Mouse (Mus musculus): ENCODE measurements around the gene Cdh23.

The Cdh23 gene

GRCm38 (mm10) chr10:60626086-60626485 is 70.2 kb downstream of the Cdh23 start:
- DNase-seq: no peak

- no peak for DNase-seq
Observed at GRCm38 (mm10) chr10:60625511-60625910, 70.8 kb downstream of the Cdh23 start.

- DNase-seq: no peak
Observed at GRCm38 (mm10) chr10:60624945-60625344, 71.3 kb downstream of the Cdh23 start.

- peak; percentile 8 to 29 for DNase-seq
Observed at GRCm38 (mm10) chr10:60624217-60624708, 72.0 kb downstream of the Cdh23 start.

- peak; percentile 14 to 43 for DNase-seq
Observed at GRCm38 (mm10) chr10:60622836-60623235, 73.5 kb downstream of the Cdh23 start.

- no peak for DNase-seq
Observed at GRCm38 (mm10) chr10:60621470-60622170, 74.7 kb downstream of the Cdh23 start.

- DNase-seq: no peak
Observed at GRCm38 (mm10) chr10:60615898-60616297, 80.4 kb downstream of the Cdh23 start.

- peak; percentile 14 to 26 for DNase-seq
Observed at GRCm38 (mm10) chr10:60612893-60613292, 83.4 kb downstream of the Cdh23 start.

GRCm38 (mm10) chr10:60607166-60607565 is 89.1 kb downstream of the Cdh23 start:
- DNase-seq: no peak

GRCm38 (mm10) chr10:60606661-60607060 is 89.6 kb downstream of the Cdh23 start:
- no peak for DNase-seq

- DNase-seq: no peak
Observed at GRCm38 (mm10) chr10:60602235-60602634, 94.1 kb downstream of the Cdh23 start.

- peak in 1 of 2 experiments; percentile 15 for DNase-seq
Observed at GRCm38 (mm10) chr10:60595166-60595565, 101.1 kb downstream of the Cdh23 start.

- peak; percentile 22 to 47 for DNase-seq
Observed at GRCm38 (mm10) chr10:60592881-60593575, 103.3 kb downstream of the Cdh23 start.

- DNase-seq: no peak
Observed at GRCm38 (mm10) chr10:60591281-60591680, 105.0 kb downstream of the Cdh23 start.

- no peak for DNase-seq
Observed at GRCm38 (mm10) chr10:60590241-60590640, 106.0 kb downstream of the Cdh23 start.

- no peak for DNase-seq
Observed at GRCm38 (mm10) chr10:60585691-60586090, 110.6 kb downstream of the Cdh23 start.

- DNase-seq: no peak
Observed at GRCm38 (mm10) chr10:60582956-60583355, 113.3 kb downstream of the Cdh23 start.

- peak; percentile 10 to 42 for DNase-seq
Observed at GRCm38 (mm10) chr10:60580666-60581065, 115.6 kb downstream of the Cdh23 start.

- DNase-seq: no peak
Observed at GRCm38 (mm10) chr10:60578738-60579538, 117.4 kb downstream of the Cdh23 start.

- no peak for DNase-seq
Observed at GRCm38 (mm10) chr10:60577920-60578737, 118.2 kb downstream of the Cdh23 start.

GRCm38 (mm10) chr10:60577125-60577919 is 119.0 kb downstream of the Cdh23 start:
- DNase-seq: peak; percentile 70 to 78
